Mouse (Mus musculus) adrenal gland, adult 2 months (tissue): ENCODE data around the gene Med11. TPM values are rescaled to one million over a fixed set of nuclear protein-coding genes. Genes with fewer than 3 reads are reported as not detected.
"Not testable (repeated sequence)": the region's sequence is repeated elsewhere in the genome, so short reads cannot be mapped to it uniquely, and the experiment has no call there.

ENCODE experiments used
- DNase-seq: peaks from one replicate; pipeline ENCODE4 v3.0.0; 2021
- polyA plus RNA-seq: library from polyadenylated mRNA; depleted of rRNA; stranded (reverse); fragments of >200 nt; gene quantifications from 2 replicates; pipeline ENCODE4 v1.2.3, GENCODE M21; 2012
- total RNA-seq, 2 experiments: library from RNA; stranded (reverse); gene quantifications; 2 replicates each; pipeline ENCODE4 v1.2.3; 2021

Med11 gene
- total and polyA plus RNA-seq, 3 experiments = 8.9 to 21.6 (median 20.4) TPM

GRCm38 (mm10) chr11:70446756-70447155 lies 5.0 kb upstream of the Med11 start:
- DNase-seq = no peak

DNA sequence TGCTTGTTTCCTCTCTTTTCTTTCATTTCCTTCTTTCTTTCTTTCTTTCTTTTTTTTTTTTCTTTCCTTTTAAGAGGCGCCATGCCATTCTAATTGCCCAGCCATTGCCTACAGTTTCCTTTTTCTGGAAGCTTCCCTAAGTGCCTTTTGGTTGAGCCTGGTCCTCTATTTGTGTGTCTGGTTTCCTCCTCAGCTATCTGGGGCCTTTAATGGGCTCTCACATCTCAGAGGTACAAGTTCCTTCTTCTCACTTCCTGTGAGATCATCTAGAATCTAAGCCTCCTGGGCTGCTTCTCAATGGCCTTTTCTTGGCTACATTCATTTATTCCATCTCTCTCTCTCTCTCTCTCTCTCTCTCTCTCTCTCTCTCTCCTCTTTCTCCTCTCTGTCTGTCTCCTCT lies 4.3 kb upstream of the Med11 start:
- DNase-seq = no peak

DNA sequence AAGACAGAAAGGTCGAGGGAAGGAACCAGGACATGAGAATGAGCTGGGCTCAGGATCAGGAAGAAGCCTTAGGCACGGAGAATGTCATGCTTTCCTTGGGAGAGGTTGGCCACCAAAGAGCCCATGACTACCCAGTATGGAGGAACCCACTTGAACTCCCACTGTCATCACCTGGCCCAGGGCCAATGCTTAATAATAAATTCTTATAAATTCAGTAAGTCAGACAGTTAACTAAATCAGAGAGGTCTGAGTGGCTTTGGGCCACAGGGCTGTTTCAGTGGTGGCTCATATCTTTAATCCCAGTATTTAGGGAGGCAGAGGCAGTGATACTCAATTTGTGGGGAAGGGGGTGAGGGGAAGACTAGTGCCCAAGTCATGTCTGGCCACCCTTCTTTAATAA lies 793 bp upstream of the Med11 start:
- no peak for DNase-seq

- no peak for DNase-seq
Measured at GRCm38 (mm10) chr11:70453261-70454044, 1.7 kb downstream of the Med11 start.

DNA sequence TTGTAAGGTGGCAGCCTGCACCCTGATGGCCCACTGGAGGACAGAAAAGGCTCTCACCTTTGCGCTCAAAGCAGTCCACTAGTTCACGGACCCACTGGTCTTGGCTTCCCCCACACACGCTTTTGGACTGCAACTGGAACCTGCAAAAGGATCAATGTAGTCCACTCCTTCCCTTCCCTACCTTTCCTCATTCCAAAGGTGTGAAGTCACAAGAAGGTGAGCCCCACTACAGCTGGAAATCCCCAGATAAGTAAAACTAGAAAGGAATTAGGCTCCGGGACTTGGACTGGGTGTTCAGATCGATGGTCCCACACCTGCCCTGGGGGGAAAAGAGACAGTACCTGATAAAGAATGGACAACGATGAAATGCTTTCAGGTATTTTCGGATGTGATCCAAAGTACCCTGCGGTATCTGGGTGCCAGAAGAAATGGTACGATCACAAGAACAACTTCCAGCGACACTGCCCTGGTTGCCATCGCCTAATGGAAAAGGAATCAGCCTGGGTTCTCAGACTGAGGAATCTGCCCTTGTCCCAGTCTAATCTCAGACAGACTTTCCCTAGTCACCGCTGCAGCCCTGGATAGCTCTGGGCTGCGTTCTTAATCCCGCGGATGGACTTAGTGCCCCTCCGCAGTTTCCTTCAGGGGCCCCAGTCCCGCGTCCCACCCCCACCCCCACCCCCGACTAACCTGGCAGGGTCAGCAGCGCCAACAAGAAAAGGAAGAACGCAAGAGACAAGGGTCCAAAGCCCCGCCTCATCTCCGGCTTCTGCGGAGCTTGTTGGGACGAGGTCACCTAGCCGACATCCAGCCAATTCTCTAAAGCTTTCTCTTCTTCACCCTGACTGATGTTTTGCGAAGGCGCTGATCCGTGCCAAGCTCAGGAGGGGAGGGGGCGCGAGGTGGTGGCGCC lies 7.2 kb downstream of the Med11 start, which contains the start of gene Zmynd15:
TSS of gene Zmynd15 (plus strand) at position 746 of the 913 bp plus-strand sequence.
- no peak for DNase-seq

- DNase-seq = peak; percentile 70
Measured at GRCm38 (mm10) chr11:70459601-70460101, 7.9 kb downstream of the Med11 start, which contains the start of gene Cxcl16. Gene Cxcl16 (minus strand): TSS chr11:70459984.

DNA sequence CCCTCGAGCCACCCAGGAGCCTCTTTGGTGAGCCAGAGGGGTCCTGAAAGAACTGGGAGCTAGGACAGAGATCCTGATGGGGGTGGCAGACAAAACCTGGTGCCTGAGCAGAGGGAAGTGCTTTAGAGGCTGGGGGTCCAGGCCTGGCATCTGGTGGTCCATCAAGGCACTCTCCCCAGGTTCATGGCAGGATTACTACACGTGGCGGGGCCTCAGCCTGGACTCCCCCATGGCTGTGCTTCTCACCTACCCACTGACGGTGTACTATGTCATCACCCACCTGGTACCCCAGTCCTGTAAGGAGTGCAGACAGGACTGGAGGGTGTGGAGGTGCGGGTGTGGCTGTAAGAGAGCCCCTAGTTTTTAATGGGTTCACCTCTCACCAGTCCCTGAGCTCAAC lies 12.3 kb downstream of the Med11 start:
- DNase-seq = no peak

GRCm38 (mm10) chr11:70465211-70465610 lies 13.5 kb downstream of the Med11 start:
- no peak for DNase-seq

GRCm38 (mm10) chr11:70465824-70466223 lies 14.1 kb downstream of the Med11 start:
- DNase-seq = no peak

- DNase-seq = no peak
Measured at GRCm38 (mm10) chr11:70467902-70468619, 16.3 kb downstream of the Med11 start.

GRCm38 (mm10) chr11:70469764-70470163 lies 18.0 kb downstream of the Med11 start:
- no peak for DNase-seq

GRCm38 (mm10) chr11:70472716-70473115 lies 21.0 kb downstream of the Med11 start:
- DNase-seq = peak; percentile 56

GRCm38 (mm10) chr11:70473291-70473690 lies 21.6 kb downstream of the Med11 start:
- DNase-seq = not testable (repeated sequence)

- no peak for DNase-seq
Measured at GRCm38 (mm10) chr11:70474872-70475534, 23.3 kb downstream of the Med11 start.

DNA sequence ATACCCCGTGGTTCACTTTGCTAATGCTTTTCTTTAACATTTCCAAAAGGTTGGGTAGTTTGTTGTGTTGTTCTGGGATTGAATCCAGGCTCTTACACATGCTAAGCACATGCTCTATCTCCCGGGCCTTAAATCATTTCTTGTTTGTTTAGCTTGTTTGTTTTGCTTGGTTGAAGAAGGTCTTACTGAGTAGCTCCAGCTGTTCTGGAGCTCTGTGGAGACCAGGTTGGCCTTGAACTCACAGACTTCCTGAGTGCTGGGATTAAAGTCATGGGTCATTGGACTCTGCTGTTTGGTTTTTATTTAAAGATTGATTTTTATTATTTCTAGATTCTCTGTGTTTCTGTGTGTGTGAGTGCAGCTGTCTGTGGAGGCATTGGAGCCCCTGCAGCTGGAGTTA lies 33.8 kb downstream of the Med11 start:
- DNase-seq = no peak

GRCm38 (mm10) chr11:70487816-70488215 lies 36.1 kb downstream of the Med11 start:
- no peak for DNase-seq

DNA sequence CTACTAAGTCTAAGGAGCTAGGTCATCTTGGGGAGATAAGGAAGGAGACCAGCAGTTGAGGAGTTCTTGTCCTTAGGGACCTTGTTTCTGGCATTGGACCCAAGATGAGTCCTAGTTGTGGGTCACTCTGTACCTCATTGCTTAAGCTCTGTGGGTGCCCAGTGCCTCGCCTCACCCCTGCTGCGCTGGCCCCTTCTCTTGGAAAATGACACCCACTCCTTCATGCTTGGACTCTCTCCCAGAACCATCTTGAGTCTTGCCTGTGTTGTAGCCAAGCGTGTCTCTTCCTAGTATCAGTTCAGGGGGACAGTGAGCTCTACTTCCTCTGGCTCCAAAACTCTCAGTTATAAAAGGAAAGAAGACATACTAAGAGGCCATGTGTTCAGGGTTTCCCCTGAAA lies 37.4 kb downstream of the Med11 start:
- no peak for DNase-seq

DNA sequence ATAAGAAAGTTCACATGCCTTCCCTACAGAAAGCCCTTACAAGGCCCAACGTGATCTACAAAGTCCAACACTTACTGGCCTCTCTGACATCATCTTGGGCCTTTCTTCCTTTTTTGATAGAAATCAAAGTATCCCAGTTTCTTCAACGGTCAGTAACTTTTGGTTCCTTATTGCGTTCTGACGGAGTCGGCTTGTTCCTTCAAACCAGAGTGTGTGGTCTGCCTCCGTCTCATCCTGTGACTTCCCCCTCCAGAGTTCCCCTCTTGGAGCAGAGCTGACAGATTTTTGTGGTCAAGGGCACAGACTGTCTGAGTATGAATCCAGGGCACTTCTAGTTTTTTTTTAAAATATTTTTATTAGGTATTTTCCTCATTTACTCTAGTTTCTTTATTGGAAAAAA lies 38.0 kb downstream of the Med11 start:
- DNase-seq = no peak

GRCm38 (mm10) chr11:70499566-70500475 lies 48.1 kb downstream of the Med11 start:
- peak; percentile 78 for DNase-seq

DNA sequence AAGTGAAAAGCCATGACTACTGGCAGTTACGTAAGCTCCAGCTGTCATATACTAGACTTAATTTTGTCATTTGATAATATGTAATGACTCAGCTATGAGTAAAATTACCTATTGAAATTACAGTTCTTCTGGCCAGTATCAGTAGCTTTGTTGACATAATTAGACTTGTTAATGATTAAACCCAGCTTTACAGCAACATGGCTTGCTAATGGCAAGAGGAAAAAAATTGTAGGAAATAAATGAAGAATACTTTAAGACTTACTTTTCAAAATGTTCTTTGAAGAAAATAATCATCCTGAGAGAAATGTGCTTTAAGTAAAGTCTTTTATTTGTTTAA lies 48.7 kb downstream of the Med11 start:
- DNase-seq = no peak
